Mouse (Mus musculus) kidney, postnatal 0 days (tissue): ENCODE measurements at regions not wholly inside any gene's neighbourhood (a gene's known extent, or its start where the extent isn't known, plus 50 kb on each side); places are given as distances from the start of the nearest gene placed in this dataset.

Experiments used
- ATAC-seq: fragments of 200-750 bp; cut with Nextera tagmentation; replicated peaks from 2 replicates; pipeline ENCODE4 v1.8.0; 2017; ENCODE audit warnings: low read depth, moderate number of reproducible peaks, moderate TSS enrichment, moderate library complexity; ENCODE audit not compliant: low FRiP score
- DNase-seq: peaks from one replicate; pipeline ENCODE4 v3.0.0-alpha.2; 2016; ENCODE audit warnings: low spot score
- H3K27ac ChIP-seq: fragments of 300-500 bp; sonication (generic); 2 replicates; pipeline ENCODE4 v1.5.1; 2014; ENCODE audit warnings: mild to moderate bottlenecking
- H3K27me3 ChIP-seq: fragments of 300-500 bp; sonication (generic); 2 replicates; pipeline ENCODE4 v1.6.1; 2014; ENCODE audit warnings: low read length, mixed read lengths; ENCODE audit not compliant: insufficient read depth
- H3K36me3 ChIP-seq: fragments of 300-500 bp; sonication (generic); 2 replicates; pipeline ENCODE4 v1.6.1; 2014; ENCODE audit warnings: low read length, mixed read lengths; ENCODE audit not compliant: insufficient read depth
- H3K4me1 ChIP-seq: fragments of 300-500 bp; sonication (generic); replicated peaks from 2 replicates; pipeline ENCODE4 v1.6.1; 2014; ENCODE audit warnings: antibody characterized with exemption, low read length, mixed read lengths; ENCODE audit not compliant: insufficient read depth
- H3K4me2 ChIP-seq: fragments of 300-500 bp; sonication (generic); 2 replicates; pipeline ENCODE4 v1.6.1; 2014; ENCODE audit warnings: mild to moderate bottlenecking, low read length, moderate library complexity, mixed read lengths
- H3K4me3 ChIP-seq: fragments of 300-500 bp; sonication (generic); replicated peaks from 2 replicates; pipeline ENCODE4 v1.5.1; 2014; ENCODE audit warnings: low read depth, low read length
- H3K9ac ChIP-seq: fragments of 300-500 bp; sonication (generic); 2 replicates; pipeline ENCODE4 v1.6.1; 2014; ENCODE audit warnings: low read depth, low read length
- H3K9me3 ChIP-seq: fragments of 300-500 bp; sonication (generic); replicated peaks from 2 replicates; pipeline ENCODE4 v1.6.1; 2016; ENCODE audit warnings: low read length, inconsistent platforms, mixed read lengths
- CTCF ChIP-seq: IDR thresholded peaks from 2 replicates; pipeline ENCODE4 v1.5.1; 2016; ENCODE audit warnings: antibody characterized with exemption, low read depth, mild to moderate bottlenecking, moderate library complexity
- WGBS: fragments of 180-500 bp; shearing (Covaris S2); extraction: QIAGEN DNeasy Blood & Tissue Kit; methylation state at CpG from one replicate; pipeline ENCODE4 v1.1.7; 2014; 5-methylcytosine and 5-hydroxymethylcytosine counted together

DNA sequence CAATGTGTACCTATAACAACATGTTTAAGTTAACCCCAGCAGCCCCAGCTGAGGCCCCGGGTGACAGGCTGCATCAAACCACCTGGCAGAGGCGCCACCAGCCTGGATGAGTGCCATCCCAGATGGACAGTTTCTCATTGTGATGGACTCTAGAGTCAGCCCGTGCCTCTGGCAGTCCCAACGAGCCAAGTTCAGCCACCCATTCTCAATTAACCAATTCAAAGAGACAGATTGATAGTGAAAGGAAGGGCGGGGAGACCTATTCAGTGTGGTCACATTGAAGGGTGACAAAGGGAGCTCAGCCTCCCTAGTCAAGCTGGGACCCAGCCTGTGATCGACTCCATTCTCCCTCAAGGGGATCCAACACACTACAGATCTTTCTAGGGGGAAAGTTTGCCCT is 256.8 kb upstream of the Hs6st1 start:
- Histone ChIP-seq H3K9me3 (no peaks in the 10 kb centered on the region), H3K9ac (no peak overlapping the region), H3K27ac (no peak overlapping the region), H3K27me3 (no peaks in the 10 kb centered on the region), H3K36me3 (no peaks in the 10 kb centered on the region), H3K4me2 (no peak overlapping the region), H3K4me1 (no peaks in the 10 kb centered on the region), H3K4me3 (no peak overlapping the region)
- ATAC-seq = no peak
- no peak for TF ChIP-seq CTCF
- no peak for DNase-seq
- 62% methylated on average over 6 of the region's 6 CpGs for WGBS

DNA sequence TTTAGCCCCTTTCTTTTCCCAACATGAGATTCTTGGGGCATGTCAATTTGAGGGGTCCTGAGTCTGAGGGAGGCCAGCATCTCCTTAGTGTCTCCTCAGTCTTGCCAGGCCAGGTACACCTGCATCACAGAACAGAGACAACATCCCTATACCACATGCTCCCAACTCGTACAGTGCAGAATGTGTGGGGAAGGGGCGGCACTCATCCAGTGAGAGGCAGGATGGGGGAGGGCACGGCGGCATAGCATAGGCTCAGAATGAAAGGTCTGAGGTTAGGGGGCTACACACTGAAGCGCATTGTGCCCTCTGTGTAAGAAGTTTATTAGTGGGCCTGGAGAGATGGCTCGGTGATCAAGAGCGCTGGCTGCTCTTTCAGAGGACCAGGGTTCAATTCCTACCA is 256.4 kb upstream of the Hs6st1 start:
- no peak for ATAC-seq
- Histone ChIP-seq H3K4me3 (no peak overlapping the region), H3K4me2 (no peak overlapping the region), H3K27ac (no peak overlapping the region), H3K27me3 (no peaks in the 10 kb centered on the region), H3K36me3 (no peaks in the 10 kb centered on the region), H3K9me3 (no peaks in the 10 kb centered on the region), H3K9ac (no peak overlapping the region), H3K4me1 (no peaks in the 10 kb centered on the region)
- DNase-seq = no peak
- TF ChIP-seq CTCF = no peak
- 87% methylated on average over 7 of the region's 7 CpGs for WGBS

- Histone ChIP-seq H3K36me3 (no peaks in the 10 kb centered on the region), H3K27ac (no peak overlapping the region), H3K4me1 (no peaks in the 10 kb centered on the region), H3K27me3 (no peaks in the 10 kb centered on the region), H3K4me2 (no peak overlapping the region), H3K9me3 (no peaks in the 10 kb centered on the region), H3K9ac (no peak overlapping the region), H3K4me3 (no peak overlapping the region)
- TF ChIP-seq CTCF = no peak
- DNase-seq = no peak
- 83% methylated on average over 5 of the region's 5 CpGs for WGBS
- ATAC-seq = no peak
These were observed 254.6 kb upstream of the Hs6st1 start for GRCm38 (mm10) chr1:35813625-35814024.

DNA sequence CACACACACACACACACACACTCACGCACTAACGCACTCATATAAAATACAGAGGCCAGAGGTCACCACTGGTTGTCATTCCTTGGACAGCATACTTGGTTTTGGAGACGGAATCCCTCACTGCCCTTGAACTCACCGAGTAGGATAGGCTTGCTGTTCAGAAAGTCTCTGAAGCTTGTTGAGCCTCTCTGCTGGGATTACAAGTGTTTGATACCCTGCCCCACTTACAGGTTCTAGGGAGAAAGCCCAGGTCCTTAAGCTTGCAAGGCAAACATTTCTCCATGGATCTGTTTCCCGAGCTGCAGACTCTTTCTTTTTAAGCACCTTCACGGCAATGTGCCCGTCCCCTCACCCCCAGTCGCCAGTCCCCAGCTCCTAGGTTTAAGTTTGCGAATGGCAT is 254.0 kb upstream of the Hs6st1 start:
- H3K27ac ChIP-seq = no peak overlapping the region
- H3K36me3 ChIP-seq = no peaks in the 10 kb centered on the region
- WGBS = 58% methylated on average over 9 of the region's 9 CpGs

DNA sequence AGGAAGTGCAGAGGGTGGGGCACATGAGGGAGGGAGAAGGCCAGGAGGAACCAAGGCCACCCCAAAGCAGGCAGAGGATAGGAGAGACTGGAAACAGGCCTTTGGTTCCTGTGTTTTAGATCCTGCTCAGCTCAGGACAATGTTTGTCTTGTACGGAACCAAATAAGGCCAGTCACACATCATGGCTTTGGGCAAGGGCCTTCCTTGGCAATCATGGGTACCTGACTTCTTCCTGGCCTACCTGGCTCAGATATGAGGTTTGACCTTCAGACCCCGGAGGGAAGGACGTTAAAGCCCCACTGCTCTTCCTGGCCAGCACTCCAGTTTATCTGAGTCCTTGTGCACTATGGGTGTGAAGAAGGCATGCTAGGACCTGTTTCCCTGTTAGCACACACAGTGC is 253.4 kb upstream of the Hs6st1 start:
- ATAC-seq (no peak), DNase-seq (no peak)
- TF ChIP-seq CTCF = no peak
- no peaks in the 10 kb centered on the region for H3K4me1 ChIP-seq
- H3K36me3 ChIP-seq = no peaks in the 10 kb centered on the region
- no peak overlapping the region for H3K27ac ChIP-seq
- H3K4me2 ChIP-seq = no peak overlapping the region
- no peak overlapping the region for H3K4me3 ChIP-seq
- H3K9me3 ChIP-seq = no peaks in the 10 kb centered on the region
- no peak overlapping the region for H3K9ac ChIP-seq
- no peaks in the 10 kb centered on the region for H3K27me3 ChIP-seq
- 75% methylated on average over 3 of the region's 3 CpGs for WGBS

More for the DNA sequence above, 254.0 kb upstream of the Hs6st1 start:
- Histone ChIP-seq H3K9me3 (no peaks in the 10 kb centered on the region), H3K4me1 (no peaks in the 10 kb centered on the region), H3K9ac (no peak overlapping the region), H3K4me2 (no peak overlapping the region), H3K4me3 (no peak overlapping the region), H3K27me3 (no peaks in the 10 kb centered on the region)
- TF ChIP-seq CTCF = no peak
- DNase-seq (no peak), ATAC-seq (no peak)

DNA sequence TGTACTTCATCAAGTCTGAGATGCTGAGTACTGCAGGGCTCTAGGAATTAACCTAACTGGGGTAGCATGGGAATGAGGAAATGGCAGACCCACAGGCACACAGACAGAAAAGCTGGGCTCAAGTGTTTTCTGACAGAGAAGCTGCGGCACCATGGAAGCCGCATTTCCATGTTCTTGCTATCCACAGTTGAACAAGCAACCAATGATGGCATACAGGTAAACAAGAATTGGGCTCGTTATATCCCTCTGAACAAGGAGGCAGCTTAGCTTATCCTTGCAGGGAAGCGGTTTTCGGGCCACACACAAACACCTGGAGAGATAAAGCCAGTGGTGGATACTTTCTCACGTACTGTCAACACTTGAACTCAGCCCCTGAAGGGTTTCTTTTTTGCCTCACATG is 246.4 kb upstream of the Hs6st1 start:
- TF ChIP-seq CTCF = no peak
- Histone ChIP-seq H3K4me2 (no peak overlapping the region), H3K27ac (no peak overlapping the region), H3K4me1 (no peaks in the 10 kb centered on the region), H3K4me3 (no peak overlapping the region), H3K9ac (no peak overlapping the region), H3K36me3 (no peaks in the 10 kb centered on the region), H3K27me3 (no peaks in the 10 kb centered on the region), H3K9me3 (no peaks in the 10 kb centered on the region)
- ATAC-seq = no peak
- 96% methylated on average over 6 of the region's 6 CpGs for WGBS
- no peak for DNase-seq
